Mouse (Mus musculus): ENCODE measurements at regions not wholly inside any gene's neighbourhood (a gene's known extent, or its start where the extent isn't known, plus 50 kb on each side); places are given as distances from the start of the nearest gene placed in this dataset.

DNA sequence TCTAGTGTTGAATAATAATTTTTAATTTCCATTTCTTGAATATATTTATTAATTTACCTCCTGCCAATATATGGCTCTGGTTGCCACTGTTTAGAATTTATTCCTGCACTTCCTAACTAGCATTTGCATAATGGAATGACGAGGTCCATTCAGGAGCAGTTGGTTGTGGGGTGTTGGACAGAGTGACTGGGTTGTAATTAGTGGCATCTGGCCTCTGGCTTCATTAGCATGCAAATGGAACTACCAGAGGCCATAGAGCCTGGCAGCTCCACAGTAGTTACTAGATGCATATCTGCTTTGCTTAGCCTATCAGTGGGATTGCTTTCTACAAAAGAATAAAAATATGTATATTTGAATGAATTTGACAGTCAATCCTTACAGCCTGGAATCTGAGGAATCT is 1099.6 kb upstream of the Cdh8 start:
- H3K9ac ChIP-seq (ENCODE audit: low read length), result no peak overlapping the region
- no peaks in the 10 kb centered on the region for H3K36me3 ChIP-seq (ENCODE audit: control insufficient read depth, insufficient read depth, low read length)
- WGBS, result 3% methylated on average over 1 of the region's 1 CpGs
- H3K27ac ChIP-seq (ENCODE audit: low read depth, low read length), result peak overlapping the region; percentile 48; the same call in 1 of the 2 replicates
- H3K4me1 ChIP-seq (ENCODE audit: control insufficient read depth, insufficient read depth, low read length), result peaks cover 4% of the 10 kb centered on the region
- no peaks in the 10 kb centered on the region for H3K27me3 ChIP-seq (replicated peaks; ENCODE audit: control insufficient read depth, insufficient read depth, low read length)
- no peak overlapping the region for H3K4me2 ChIP-seq (ENCODE audit: low read length)
- no peak overlapping the region for H3K4me3 ChIP-seq (ENCODE audit: low read depth, low read length)
- H3K9me3 ChIP-seq (replicated peaks; ENCODE audit: control insufficient read depth, low read length), result no peaks in the 10 kb centered on the region
- DNase-seq (ENCODE audit: low spot score) (peak; percentile 89), ATAC-seq (peak; percentile 99)

DNA sequence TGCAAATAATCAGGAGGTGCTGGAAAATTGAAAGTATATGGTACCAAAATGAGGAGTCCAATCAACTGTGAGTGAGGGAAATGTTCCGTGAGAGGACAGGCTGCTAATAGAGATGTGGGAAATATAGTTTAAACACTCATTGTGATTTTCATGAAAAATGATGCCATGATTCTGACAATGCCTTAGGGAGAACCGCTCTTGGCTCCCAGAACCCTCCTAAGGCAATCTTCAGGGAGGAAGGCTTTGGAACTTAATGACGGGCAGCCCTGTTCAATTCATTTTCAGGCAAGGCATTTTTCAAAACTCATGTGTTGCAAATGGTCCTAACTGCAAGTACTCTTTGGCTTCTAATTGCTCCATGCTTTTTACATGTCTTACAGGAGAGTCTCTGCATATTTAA is 1098.9 kb upstream of the Cdh8 start:
- Histone ChIP-seq H3K4me2 (ENCODE audit: low read length) (no peak overlapping the region), H3K36me3 (ENCODE audit: control insufficient read depth, insufficient read depth, low read length) (no peaks in the 10 kb centered on the region), H3K27me3 (replicated peaks; ENCODE audit: control insufficient read depth, insufficient read depth, low read length) (no peaks in the 10 kb centered on the region), H3K4me1 (ENCODE audit: control insufficient read depth, insufficient read depth, low read length) (peaks cover 4% of the 10 kb centered on the region), H3K9ac (ENCODE audit: low read length) (no peak overlapping the region), H3K9me3 (replicated peaks; ENCODE audit: control insufficient read depth, low read length) (no peaks in the 10 kb centered on the region), H3K27ac (ENCODE audit: low read depth, low read length) (no peak overlapping the region), H3K4me3 (ENCODE audit: low read depth, low read length) (no peak overlapping the region)
- DNase-seq (ENCODE audit: low spot score) (peak; percentile 11), ATAC-seq (peak; percentile 27; the same call in 1 of the 2 replicates)
- 29% methylated on average over 3 of the region's 3 CpGs for WGBS

DNA sequence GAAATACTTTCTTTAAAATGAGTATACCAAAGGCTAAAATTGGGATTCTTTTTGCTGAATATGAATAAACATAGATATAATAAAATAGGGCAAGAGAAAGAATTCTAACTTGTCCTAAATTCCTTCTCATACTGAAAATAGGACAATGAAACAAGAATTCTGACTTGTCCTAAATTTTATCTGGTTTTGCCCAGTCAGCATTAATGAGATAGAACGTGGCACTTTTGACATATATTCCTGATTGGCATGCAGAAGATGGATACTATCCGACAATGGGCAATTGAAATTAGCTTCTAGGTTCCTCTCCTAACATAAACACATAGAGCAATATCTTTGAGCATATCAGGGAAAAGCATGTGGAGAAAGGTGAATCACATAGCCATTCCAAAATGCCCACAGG is 1090.2 kb upstream of the Cdh8 start:
- WGBS, result 90% methylated on average over 2 of the region's 2 CpGs
- no peak overlapping the region for H3K4me3 ChIP-seq (ENCODE audit: low read depth, low read length)
- no peak overlapping the region for H3K27ac ChIP-seq (ENCODE audit: low read depth, low read length)
- H3K27me3 ChIP-seq (replicated peaks; ENCODE audit: control insufficient read depth, insufficient read depth, low read length), result no peaks in the 10 kb centered on the region
- no peaks in the 10 kb centered on the region for H3K36me3 ChIP-seq (ENCODE audit: control insufficient read depth, insufficient read depth, low read length)
- ATAC-seq (no peak), DNase-seq (ENCODE audit: low spot score) (no peak)
- H3K9me3 ChIP-seq (replicated peaks; ENCODE audit: control insufficient read depth, low read length), result no peaks in the 10 kb centered on the region
- H3K4me2 ChIP-seq (ENCODE audit: low read length), result no peak overlapping the region
- H3K4me1 ChIP-seq (ENCODE audit: control insufficient read depth, insufficient read depth, low read length), result no peaks in the 10 kb centered on the region
- H3K9ac ChIP-seq (ENCODE audit: low read length), result no peak overlapping the region

- no peak overlapping the region for H3K4me2 ChIP-seq (ENCODE audit: low read length)
- H3K27me3 ChIP-seq (replicated peaks; ENCODE audit: control insufficient read depth, insufficient read depth, low read length), result no peaks in the 10 kb centered on the region
- no peaks in the 10 kb centered on the region for H3K9me3 ChIP-seq (replicated peaks; ENCODE audit: control insufficient read depth, low read length)
- H3K36me3 ChIP-seq (ENCODE audit: control insufficient read depth, insufficient read depth, low read length), result no peaks in the 10 kb centered on the region
- 0 out of 2 replicates have a peak, but pooled peaks cover 3% of the 10 kb centered on the region for H3K4me1 ChIP-seq (ENCODE audit: control insufficient read depth, insufficient read depth, low read length)
- no peak overlapping the region for H3K27ac ChIP-seq (ENCODE audit: low read depth, low read length)
- no peak overlapping the region for H3K4me3 ChIP-seq (ENCODE audit: low read depth, low read length)
- H3K9ac ChIP-seq (ENCODE audit: low read length), result no peak overlapping the region
- no peak for DNase-seq (ENCODE audit: low spot score)
- ATAC-seq, result no peak
Measured at GRCm38 (mm10) chr8:100500342-100500712, 1084.1 kb upstream of the Cdh8 start.

DNA sequence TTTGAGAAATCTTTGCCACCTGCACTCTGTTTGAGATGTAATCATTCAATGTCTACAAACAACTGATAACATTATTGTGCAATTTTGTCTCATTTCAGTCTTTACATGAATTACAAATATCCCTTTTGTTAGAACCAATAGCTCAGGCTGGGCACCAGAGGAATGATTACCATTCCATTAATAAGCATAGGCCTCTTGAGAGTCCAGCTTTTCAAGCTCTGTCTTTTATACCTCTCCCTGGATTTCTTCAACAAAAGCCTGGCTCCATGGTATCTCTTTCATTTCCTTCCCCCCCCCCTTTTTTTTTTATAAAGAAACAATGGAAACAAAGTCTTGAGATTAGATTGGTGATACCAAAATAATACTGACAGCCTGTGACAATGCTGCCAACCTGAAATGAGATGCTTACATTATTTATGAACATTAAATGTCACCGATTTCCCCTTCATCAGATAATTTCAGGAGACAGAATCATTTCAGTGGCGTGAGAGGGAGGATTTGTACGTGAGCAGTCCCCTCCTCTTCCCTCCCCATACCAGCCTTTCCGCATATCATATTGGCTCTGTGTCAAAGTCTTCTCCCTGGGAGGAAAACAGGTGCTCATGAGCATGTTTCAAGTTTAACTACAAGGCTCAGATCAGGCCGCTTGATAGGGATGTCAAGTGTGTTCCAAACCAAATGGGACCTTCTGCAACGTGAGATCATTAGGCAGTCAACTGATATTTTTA is 1083.5 kb upstream of the Cdh8 start:
- 20% methylated on average over 6 of the region's 6 CpGs for WGBS
- peak; percentile 60 for DNase-seq (ENCODE audit: low spot score)
- H3K36me3 ChIP-seq (ENCODE audit: control insufficient read depth, insufficient read depth, low read length), result no peaks in the 10 kb centered on the region
- H3K4me3 ChIP-seq (ENCODE audit: low read depth, low read length), result no peak overlapping the region
- H3K4me1 ChIP-seq (ENCODE audit: control insufficient read depth, insufficient read depth, low read length), result 0 out of 2 replicates have a peak, but pooled peaks cover 3% of the 10 kb centered on the region
- H3K9ac ChIP-seq (ENCODE audit: low read length), result no peak overlapping the region
- no peaks in the 10 kb centered on the region for H3K9me3 ChIP-seq (replicated peaks; ENCODE audit: control insufficient read depth, low read length)
- ATAC-seq, result peak; percentile 55; the same call in 1 of the 2 replicates
- no peak overlapping the region for H3K4me2 ChIP-seq (ENCODE audit: low read length)
- no peak overlapping the region for H3K27ac ChIP-seq (ENCODE audit: low read depth, low read length)
- H3K27me3 ChIP-seq (replicated peaks; ENCODE audit: control insufficient read depth, insufficient read depth, low read length), result no peaks in the 10 kb centered on the region

DNA sequence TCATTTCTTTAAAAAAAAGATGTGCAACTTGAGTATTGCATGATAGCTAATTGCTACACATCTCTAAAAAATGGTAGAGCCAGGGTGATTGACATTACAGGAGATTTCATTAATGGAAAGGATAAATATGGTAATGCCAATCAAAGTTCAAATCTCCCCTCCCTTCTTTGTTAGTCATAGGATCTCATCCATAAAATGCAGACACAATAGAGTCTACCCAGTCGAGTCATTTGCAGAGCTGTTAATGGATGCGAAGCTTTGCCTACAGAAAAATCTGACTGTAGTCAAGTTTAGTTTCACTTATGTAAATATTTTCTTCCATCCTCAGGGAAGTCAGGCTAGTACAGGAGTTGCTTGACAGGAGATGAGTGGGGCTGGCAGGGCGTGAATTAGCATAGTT is 1078.2 kb upstream of the Cdh8 start:
- no peaks in the 10 kb centered on the region for H3K9me3 ChIP-seq (replicated peaks; ENCODE audit: control insufficient read depth, low read length)
- no peak overlapping the region for H3K4me3 ChIP-seq (ENCODE audit: low read depth, low read length)
- no peaks in the 10 kb centered on the region for H3K27me3 ChIP-seq (replicated peaks; ENCODE audit: control insufficient read depth, insufficient read depth, low read length)
- H3K9ac ChIP-seq (ENCODE audit: low read length), result no peak overlapping the region
- no peaks in the 10 kb centered on the region for H3K36me3 ChIP-seq (ENCODE audit: control insufficient read depth, insufficient read depth, low read length)
- no peak overlapping the region for H3K4me2 ChIP-seq (ENCODE audit: low read length)
- H3K4me1 ChIP-seq (ENCODE audit: control insufficient read depth, insufficient read depth, low read length), result no peaks in the 10 kb centered on the region
- DNase-seq (ENCODE audit: low spot score), result peak; percentile 20
- no peak overlapping the region for H3K27ac ChIP-seq (ENCODE audit: low read depth, low read length)
- ATAC-seq, result no peak
- WGBS, result 59% methylated on average over 3 of the region's 3 CpGs

GRCm38 (mm10) chr8:100475950-100476349 is 1059.7 kb upstream of the Cdh8 start:
- Histone ChIP-seq H3K9me3 (replicated peaks; ENCODE audit: control insufficient read depth, low read length) (no peaks in the 10 kb centered on the region), H3K36me3 (ENCODE audit: control insufficient read depth, insufficient read depth, low read length) (no peaks in the 10 kb centered on the region), H3K27ac (ENCODE audit: low read depth, low read length) (no peak overlapping the region), H3K4me3 (ENCODE audit: low read depth, low read length) (no peak overlapping the region), H3K9ac (ENCODE audit: low read length) (no peak overlapping the region), H3K27me3 (replicated peaks; ENCODE audit: control insufficient read depth, insufficient read depth, low read length) (no peaks in the 10 kb centered on the region), H3K4me1 (ENCODE audit: control insufficient read depth, insufficient read depth, low read length) (no peaks in the 10 kb centered on the region), H3K4me2 (ENCODE audit: low read length) (no peak overlapping the region)
- WGBS, result 72% methylated on average over 4 of the region's 4 CpGs
- DNase-seq (ENCODE audit: low spot score) (peak; percentile 16), ATAC-seq (no peak)

GRCm38 (mm10) chr8:100451231-100451630 is 1035.0 kb upstream of the Cdh8 start:
- H3K27me3 ChIP-seq (replicated peaks; ENCODE audit: control insufficient read depth, insufficient read depth, low read length), result no peaks in the 10 kb centered on the region
- DNase-seq (ENCODE audit: low spot score), result no peak
- H3K9me3 ChIP-seq (replicated peaks; ENCODE audit: control insufficient read depth, low read length), result 0 out of 2 replicates have a peak, but pooled peaks cover 2% of the 10 kb centered on the region
- H3K27ac ChIP-seq (ENCODE audit: low read depth, low read length), result no peak overlapping the region
- H3K4me1 ChIP-seq (ENCODE audit: control insufficient read depth, insufficient read depth, low read length), result no peaks in the 10 kb centered on the region
- 67% methylated on average over 2 of the region's 2 CpGs for WGBS
- no peaks in the 10 kb centered on the region for H3K36me3 ChIP-seq (ENCODE audit: control insufficient read depth, insufficient read depth, low read length)
- no peak for ATAC-seq
- no peak overlapping the region for H3K4me3 ChIP-seq (ENCODE audit: low read depth, low read length)
- H3K4me2 ChIP-seq (ENCODE audit: low read length), result no peak overlapping the region
- H3K9ac ChIP-seq (ENCODE audit: low read length), result no peak overlapping the region

DNA sequence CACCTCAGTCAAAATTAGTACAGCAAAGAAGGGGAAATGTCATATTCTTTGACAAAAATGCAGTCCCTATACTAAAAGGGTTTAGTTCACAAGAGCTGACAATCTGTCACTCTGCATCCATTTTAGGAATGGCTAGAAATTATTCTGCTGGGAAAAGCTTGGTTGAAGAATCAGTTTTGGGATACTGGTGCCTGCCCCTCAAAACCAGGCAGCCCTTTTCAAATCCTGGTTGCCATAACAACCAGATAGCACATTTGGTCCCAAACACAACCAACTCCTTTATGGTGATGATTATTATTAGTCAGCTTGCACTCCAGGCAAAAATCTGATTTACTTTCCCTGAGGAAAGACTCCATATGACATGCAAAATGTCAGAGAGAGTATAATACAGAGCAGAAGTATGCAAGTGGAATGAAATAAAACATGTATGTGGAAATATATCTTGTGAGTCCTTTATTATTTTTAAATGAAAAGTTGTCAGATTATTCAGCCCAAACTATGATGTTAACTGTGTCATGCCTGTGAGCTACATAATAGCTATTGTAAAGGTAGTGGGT is 1034.2 kb upstream of the Cdh8 start:
- Histone ChIP-seq H3K36me3 (ENCODE audit: control insufficient read depth, insufficient read depth, low read length) (no peaks in the 10 kb centered on the region), H3K9ac (ENCODE audit: low read length) (no peak overlapping the region), H3K9me3 (replicated peaks; ENCODE audit: control insufficient read depth, low read length) (no peaks in the 10 kb centered on the region), H3K4me1 (ENCODE audit: control insufficient read depth, insufficient read depth, low read length) (no peaks in the 10 kb centered on the region), H3K27me3 (replicated peaks; ENCODE audit: control insufficient read depth, insufficient read depth, low read length) (no peaks in the 10 kb centered on the region), H3K4me3 (ENCODE audit: low read depth, low read length) (no peak overlapping the region), H3K4me2 (ENCODE audit: low read length) (no peak overlapping the region), H3K27ac (ENCODE audit: low read depth, low read length) (no peak overlapping the region)
- peak; percentile 22 for DNase-seq (ENCODE audit: low spot score)
- ATAC-seq, result no peak
